Mouse (Mus musculus): ENCODE results near the gene Rwdd2b. TPM values are rescaled to one million over a fixed set of nuclear protein-coding genes. Genes with fewer than 3 reads are reported as not detected.

The Rwdd2b gene
- total RNA-seq (2015) = 8.4 and 9.8 TPM in 2 replicates
- 14.3 and 22.5 TPM in 2 replicates for total RNA-seq (2017)

DNA sequence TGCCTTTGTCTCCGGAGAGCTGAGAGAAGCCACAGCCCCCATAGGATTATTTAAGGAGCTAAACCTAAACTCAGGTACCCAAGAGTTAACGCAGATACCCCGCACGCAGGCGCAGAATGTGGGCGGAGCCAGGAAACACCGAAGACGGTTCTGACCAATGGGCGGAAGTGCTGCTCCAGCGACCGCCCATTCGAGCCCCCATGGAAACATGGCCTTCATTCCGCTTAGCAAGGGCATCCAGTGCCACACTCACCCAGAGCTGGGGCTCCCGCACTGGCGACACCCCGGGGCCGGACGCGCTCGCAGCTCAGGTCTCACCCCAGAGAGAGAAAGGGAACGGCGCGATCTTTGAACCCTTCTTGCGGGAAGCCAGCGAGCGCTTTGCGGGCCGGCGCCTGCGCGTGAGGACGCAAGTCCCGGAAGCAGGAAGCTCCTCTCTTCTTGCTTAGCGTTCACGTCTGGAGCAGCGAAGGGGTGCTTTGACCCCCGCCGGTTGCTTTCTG lies at the start of gene Rwdd2b:
TSS of gene Rwdd2b (minus strand) at position 390 of the 503 bp plus-strand sequence.
- peak; percentile 90 for ATAC-seq (replicated peaks; ENCODE audit: poor library complexity)

DNA sequence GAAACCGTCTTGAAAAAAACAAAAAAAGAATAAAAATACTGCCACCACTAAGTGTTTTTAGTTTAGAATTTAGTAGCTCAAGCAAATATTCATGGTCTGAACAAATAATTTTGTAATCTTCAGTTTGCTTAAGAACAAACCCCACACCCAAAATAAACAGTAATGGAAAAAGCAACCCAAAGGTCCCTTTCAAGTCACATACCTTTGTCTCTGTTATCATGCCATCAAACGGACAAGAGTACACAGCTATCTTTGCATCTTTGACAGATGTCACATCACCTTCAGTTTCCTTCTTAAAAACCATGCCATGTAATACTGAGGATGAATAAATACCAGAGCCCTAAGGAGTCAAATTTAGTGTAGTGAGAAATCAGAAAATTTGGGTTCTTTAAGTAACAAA lies 48.2 kb upstream of the Rwdd2b start:
- no peak for ATAC-seq (replicated peaks; ENCODE audit: poor library complexity)

DNA sequence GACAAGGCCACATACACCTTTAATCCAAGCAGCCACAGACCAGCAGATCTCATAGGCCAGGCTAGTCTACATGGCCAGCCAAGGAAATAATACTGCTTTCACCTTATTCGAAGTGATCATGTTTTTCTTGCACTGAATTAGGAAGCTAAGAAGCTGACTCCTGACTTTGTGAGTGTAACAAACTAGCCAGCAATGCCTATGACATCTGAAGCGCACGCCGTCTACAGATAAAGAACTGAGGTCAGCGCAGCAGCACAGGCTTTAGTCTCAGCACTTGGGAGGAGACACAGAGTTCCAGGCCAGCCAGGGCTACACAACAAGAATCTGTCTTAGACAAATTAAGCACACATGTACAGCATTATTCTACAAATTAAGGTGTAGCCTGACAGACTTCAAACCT lies 46.4 kb upstream of the Rwdd2b start:
- no peak for ATAC-seq (replicated peaks; ENCODE audit: poor library complexity)

DNA sequence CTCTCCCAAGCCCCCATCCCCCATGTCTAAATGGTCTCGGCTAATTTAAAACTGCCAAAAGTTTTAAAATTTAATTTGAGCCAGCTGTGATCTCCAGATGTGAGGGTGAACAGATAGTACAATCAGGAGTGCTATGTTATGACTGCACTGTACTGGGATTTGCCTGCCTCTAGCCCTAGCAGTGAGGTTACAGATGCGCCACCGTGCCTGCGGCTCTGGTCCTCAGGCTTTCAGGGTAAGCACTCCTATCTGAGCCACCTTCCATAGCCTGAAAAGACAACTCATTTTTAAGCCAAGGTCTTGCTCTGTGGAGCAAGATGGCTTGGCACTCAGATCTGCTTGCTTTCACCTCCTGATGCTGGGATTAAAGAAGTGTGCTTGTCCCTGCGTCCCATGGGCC lies 44.0 kb upstream of the Rwdd2b start:
- no peak for ATAC-seq (replicated peaks; ENCODE audit: poor library complexity)

DNA sequence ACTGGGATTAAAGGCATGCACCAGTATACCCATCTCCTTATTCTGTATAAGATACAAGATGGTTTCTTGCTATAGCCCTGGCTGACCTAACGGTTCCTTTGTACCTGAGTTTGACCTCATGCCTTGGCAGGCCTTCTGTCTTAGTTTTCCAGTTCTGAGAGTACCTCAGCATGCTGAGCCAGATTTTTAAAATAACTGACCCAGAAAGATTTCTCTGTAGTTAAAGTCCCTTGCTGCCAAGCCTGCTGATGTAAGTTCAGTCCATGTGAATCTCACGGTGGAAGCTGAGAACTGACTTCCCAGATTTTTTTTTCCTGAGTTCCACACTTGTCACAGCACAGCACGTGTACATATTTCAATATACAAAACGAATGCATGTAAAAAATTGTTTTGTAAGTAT lies 30.2 kb upstream of the Rwdd2b start:
- no peak for ATAC-seq (replicated peaks; ENCODE audit: poor library complexity)

DNA sequence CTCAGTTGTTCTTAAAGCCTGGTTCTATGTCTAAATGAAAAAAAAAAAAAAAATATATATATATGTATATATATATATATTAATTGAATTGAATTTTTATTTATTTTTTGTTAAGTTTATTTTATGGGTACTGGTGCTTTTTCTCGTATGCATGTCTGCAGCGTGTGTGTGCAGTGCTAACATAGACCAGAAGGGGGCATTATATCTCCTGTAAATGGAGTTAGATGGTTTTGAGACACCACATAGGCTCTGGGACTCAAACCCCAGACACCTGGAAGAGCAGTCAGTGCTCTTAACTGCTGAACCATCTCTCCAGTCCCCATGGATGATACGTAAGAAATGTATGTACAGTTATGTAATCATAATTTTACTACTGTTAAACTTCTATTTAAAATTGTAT lies 18.4 kb upstream of the Rwdd2b start:
- ATAC-seq (replicated peaks; ENCODE audit: poor library complexity) = no peak

DNA sequence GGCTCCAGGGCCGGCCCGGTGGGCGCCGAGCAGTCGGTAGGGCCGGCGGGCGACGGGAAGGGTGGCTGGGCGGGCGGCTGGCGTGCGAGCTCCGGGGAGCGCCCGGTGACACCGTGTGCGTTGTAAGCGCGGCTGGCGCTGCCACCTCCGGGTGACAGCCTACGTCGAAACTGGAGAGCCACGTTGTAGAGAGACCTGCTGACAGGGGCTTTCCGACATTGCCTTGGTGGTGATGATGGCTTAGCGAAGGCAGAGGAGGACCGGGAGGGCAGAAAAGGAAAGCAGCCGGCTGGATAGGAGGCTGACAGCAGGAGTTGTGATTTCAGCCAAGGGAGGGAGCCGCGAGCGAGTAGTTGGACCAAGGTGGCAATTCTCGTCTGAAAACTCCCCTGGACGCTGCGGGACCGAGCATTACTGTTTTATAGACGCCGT lies 14.8 kb upstream of the Rwdd2b start:
- ATAC-seq (replicated peaks; ENCODE audit: poor library complexity) = peak; percentile 47

DNA sequence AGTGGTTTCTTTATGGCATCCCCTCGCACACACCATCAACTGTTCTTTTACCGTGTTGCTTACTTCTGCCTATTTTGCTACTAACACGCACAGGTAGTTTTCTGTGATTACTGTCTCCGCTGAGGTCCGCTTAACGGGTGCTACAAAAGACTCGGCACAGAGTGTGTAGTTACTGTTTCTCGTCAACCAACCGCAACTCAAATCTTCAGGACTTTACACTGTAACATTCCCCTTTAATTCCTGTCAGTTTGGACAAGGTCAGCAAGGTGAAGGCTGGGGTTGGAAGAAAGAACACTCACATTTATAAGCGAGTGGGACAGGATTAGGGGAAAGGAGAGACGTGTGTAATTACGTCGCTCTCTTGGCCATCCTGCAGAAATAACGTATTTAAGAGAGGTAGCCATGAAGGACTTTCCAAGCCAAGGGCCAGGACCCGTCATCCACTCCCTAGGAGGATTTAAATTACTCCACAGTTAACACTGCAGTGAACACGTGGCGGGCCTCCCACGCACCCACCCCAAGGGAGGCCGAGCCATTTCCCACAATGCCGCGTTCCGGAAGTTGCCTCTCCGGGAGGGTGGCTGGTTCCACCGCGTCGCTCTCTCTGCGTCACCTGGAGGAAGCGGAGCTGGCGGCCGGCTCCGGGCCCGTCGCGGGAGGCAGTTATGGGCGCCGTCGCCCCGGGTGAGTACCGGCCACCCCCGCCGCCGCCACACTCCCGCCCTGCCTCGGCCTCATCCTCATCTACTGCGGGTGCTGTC lies 14.2 kb upstream of the Rwdd2b start, which contains the start of gene Usp16:
TSS of gene Usp16 (plus strand) at position 285 of the 761 bp plus-strand sequence.
- peak; percentile 98 for ATAC-seq (replicated peaks; ENCODE audit: poor library complexity)

DNA sequence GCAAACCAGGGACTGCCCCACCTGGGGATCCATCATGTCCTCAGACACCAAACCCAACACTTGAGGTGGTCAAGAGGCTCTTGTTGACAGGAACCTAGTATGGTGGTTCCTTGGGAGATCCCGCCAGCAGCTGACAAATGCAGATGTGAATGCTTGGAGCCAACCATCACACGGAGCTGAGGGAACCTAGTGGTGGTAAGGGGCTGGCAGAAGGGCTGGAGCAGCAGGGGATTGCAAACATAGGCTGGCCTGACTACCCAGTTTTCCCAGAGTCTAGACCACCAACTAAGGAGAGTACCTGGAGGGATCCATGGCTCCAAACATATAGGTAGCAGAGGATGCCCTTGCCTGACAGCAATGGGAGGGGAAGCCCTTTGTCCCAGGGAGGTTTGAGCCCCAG lies 12.9 kb upstream of the Rwdd2b start:
- no peak for ATAC-seq (replicated peaks; ENCODE audit: poor library complexity)

DNA sequence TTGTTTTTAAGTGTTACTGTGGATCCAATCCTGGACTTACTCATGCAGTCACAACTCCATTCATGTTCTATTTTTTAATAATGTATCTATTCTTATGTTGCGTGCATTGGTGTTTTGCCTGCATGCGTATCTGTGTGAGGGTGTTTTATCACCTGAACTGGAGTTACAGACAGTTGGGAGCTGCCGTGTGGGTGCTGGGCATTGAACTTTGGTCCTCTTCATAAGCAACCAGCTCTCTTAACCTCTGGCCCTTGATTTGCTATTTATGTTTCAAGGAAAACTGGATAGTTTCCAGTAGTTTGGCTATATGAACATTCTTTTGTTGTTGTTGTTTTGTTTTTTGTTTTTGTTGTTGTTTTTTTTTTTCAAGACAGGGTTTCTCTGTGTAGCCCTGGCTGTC lies 5.2 kb upstream of the Rwdd2b start:
- ATAC-seq (replicated peaks; ENCODE audit: poor library complexity) = no peak

DNA sequence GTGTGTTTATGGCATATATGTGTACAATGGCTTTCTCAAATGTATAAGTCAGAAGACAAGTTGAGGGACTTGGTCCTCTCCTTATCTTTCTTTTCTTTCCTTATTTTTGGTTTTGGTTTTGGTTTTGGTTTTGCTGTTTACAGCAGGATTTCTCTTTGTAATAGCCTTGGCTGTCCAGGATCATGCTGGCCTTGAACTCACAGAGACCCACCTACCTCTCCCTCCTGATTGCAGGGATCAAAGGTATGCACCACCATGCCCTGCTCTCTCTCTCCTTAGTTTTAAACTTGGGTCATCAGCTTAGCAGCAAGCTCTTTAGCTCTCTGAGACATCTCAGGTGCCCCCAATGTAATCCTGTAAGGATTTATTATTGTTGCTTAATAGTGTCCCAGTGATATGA lies 4.7 kb upstream of the Rwdd2b start:
- no peak for ATAC-seq (replicated peaks; ENCODE audit: poor library complexity)

DNA sequence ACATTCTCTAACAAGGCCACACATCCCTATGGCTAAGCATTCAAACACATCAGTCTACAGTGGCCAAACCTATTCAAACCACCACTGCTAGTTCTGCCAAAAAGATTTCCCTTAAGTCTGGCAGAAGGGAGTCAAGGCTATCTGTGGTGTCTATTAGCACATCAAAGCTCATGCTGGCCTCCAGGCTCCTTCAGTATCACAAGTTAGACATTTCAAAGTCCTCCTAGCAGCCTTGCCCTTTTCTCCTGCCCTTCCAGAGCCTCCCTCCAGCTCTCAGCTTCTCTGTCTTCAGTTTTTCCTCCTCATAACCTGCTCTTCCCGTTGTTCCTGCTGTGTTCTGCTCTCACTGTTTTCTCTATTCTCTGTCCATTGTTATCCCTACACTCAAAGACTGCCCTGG lies 3.7 kb upstream of the Rwdd2b start:
- no peak for ATAC-seq (replicated peaks; ENCODE audit: poor library complexity)

DNA sequence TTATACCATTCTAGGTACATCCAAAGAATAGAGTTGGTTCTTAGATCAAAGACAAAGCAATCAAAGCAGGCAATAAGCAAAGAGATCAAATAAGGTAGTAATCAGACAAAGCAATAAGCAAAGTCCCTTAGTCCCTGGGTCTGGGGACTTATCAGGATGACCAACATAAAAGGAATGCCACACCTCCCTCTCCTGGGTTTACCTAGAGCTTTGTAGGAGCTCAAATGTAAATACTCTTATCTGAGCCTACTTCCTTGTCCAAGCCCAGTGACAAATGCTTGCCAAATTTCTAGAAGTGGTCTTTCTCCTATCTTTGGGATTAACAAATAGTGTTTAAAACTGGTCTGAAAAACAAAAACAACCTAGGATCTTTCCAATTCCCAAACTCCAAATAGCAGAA lies 2.9 kb upstream of the Rwdd2b start:
- no peak for ATAC-seq (replicated peaks; ENCODE audit: poor library complexity)

DNA sequence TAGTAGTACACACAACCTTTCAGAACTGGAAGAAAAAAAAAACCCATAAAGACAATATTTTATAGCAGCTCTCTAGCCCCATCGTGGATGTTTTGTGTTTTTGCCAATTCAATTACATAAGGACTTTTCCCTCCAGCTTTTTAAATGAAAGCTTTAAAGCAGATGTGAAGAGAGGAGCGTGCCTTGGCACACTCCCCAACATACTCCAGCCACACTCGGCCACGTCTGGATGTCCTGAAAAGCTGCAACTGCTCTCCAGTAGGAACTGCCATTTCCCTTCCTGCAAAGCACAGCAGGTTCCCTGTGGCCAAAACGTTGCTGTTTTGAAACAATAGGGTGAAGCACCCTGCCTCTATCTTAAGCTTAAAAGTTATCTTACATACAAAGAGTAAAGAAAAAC lies 1.9 kb upstream of the Rwdd2b start:
- no peak for ATAC-seq (replicated peaks; ENCODE audit: poor library complexity)

DNA sequence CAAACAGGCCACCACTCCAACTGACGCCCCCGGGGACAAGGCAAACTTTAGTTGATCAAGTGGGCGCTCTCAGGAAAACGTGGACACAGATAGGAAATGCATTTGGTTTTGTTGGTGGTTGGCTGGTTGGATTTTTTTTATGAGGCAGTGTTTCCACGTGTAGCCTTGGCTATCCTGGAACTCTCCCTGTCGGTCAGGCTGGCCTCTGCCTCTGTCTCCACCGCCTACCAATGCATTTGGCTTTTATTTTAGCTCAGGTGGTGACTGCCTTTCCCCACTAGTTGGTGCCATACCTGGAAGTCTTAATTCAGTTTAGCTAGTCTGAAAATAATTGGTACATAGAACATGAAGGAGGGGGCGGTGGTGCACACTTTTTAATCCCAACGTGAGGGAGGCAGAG lies 716 bp upstream of the Rwdd2b start:
- peak; percentile 73 for ATAC-seq (replicated peaks; ENCODE audit: poor library complexity)

DNA sequence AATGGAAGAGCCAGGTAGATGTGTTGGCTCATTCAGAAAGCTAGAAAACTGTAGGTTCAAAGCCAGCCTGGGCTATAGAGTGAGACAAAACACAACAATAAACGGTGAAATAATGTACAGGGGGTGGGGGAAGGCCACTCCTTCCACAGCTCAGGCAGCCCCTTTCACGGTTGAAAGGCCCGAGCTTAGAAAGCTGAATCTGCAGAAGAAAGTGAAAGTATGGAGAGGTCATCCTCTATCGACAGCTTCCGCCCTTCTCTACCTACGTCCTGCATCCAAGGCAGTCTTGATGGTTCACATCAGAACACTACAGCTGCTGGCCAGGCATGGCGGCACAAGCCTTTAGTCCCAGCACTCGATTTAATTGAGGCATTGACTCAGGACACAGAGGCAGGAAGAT lies 1.7 kb downstream of the Rwdd2b start:
- no peak for ATAC-seq (replicated peaks; ENCODE audit: poor library complexity)

DNA sequence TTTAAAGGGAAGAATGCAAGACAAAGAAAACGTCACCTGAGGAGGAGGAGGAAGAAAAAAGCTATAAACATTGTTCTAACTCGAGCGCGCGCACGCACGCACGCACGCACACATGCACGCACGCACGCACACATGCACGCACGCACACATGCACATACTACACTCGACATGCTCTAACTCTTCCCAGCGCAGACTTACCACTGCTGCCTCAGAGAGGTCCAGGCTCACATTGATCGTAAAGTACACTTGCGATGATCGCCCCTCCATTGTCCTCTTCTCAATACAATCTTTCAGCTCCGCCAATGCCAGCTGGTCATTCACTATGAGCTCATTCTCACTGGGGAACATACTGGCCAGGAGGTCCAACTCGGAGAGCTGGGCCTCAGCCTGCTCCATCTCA lies 3.3 kb downstream of the Rwdd2b start:
- no peak for ATAC-seq (replicated peaks; ENCODE audit: poor library complexity)

DNA sequence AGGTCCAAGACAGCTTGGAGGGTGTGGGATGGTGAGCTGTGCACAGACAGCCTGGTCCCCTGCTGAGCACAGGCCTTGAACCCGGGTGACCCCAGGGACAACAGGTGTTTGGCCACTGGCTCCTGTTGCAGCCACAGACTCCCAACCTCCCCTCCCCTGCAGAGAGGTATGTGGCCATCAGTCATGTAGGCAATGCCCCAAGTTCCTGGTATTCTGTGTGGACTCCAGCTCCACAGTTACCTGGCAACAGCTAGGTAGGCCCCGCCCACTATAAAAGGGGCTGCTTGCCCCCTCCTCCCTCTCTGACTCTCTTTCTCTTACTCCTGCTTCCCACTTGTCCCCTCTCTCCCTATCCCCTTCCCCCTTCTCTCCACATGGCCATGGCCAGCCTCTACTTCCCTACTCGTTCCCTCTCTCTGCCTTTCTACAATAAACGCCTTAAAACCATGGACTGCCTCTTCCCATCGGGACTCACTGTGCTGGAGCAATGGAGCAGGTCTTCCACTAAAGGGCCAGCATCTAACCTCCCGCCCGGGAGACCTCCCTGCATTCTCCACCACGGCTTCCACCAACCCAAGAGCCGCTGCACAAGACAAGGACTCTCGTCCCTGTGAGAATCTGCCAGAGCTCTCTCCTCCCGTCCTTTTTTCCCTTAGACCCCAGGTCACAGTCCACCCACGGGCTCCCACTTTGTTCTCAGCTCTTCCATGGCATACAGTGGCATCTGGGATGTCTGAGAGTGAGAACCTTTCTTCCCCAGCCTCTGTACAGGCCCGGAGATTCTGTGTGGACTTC lies 4.8 kb downstream of the Rwdd2b start:
- ATAC-seq (replicated peaks; ENCODE audit: poor library complexity) = no peak

DNA sequence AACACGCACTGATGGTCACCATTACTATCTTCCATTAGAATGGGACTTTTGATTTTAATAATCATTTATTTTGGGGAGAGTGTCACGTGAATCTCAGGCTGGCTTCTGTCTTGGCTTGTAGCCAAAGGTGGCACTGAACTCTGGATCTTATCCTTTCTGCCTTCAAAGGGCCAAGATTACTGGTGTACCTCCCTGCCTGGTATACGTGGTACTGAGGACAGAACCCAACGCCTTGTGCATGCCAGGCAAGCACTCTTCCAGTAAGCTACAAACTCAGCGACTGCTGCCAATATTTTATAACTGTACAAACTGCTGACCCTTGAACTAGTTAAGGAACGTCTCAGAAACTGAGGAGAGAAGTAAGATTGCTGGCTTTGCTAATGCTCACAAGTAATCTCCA lies 5.4 kb downstream of the Rwdd2b start:
- no peak for ATAC-seq (replicated peaks; ENCODE audit: poor library complexity)

DNA sequence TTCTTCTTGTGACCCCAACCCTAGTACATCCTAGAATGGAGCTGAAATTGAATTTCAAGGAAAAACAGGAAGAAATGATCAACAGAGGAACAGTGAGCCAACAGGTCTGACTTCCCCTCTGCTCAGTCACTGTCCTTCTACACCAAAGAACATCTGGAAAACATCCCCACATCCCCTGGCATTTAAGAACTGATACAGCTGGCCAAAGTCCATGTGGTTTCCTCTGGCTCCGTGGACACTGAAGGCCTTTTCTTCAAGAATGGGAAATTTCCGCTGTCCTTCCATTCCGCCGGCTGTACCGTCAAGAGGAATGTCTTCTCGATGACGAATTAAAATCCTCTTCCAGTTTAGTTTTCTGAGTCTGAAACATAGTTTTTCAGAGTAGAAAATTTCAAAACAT lies 6.1 kb downstream of the Rwdd2b start:
- ATAC-seq (replicated peaks; ENCODE audit: poor library complexity) = no peak

DNA sequence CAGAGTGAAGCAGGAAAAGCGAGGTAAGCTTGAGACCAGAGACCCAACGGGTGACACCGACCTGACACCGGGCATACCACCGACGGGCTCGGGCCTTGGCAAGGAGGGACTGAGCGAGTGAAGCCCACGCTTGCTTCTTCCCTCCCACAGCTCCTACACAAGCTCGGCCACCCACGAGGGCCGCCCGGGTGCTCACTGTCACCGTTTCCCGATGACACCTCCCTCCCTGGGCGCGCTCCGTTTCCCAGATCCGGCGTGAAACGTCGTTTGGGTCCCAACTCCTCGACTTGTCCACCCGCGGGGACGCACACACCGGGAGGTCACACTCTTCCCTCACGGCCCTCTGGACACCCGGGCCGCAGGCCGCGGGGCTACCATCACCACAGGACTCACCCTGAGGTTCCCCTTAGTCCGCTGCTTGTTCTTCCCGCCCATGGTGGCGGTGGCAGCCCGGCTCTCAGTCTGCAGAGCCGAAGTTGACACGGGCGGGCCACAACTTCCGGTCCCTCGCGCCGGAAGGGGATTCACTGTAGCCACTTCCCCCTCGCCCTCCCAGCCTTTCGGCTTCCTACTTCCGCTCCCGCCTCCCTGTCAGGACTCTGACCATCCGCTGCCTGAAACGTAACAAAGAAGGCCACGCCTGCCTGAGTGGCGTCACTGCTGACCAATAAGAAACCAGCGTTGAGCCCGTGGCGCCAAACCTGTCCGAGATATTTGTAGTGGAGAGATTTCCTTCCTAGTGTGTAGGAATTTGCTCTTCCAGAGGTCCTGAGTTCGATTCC lies 8.1 kb downstream of the Rwdd2b start, which contains the start of gene Ltn1:
TSS of gene Ltn1 (minus strand) at position 580 of the 782 bp plus-strand sequence.
- peak; percentile 98 for ATAC-seq (replicated peaks; ENCODE audit: poor library complexity)

Measured in megakaryocyte progenitor cell, adult 5-6 weeks (primary cell).